Mouse (Mus musculus) kidney, embryonic 15.5 days (tissue): ENCODE measurements at regions not wholly inside any gene's neighbourhood (a gene's known extent, or its start where the extent isn't known, plus 50 kb on each side); places are given as distances from the start of the nearest gene placed in this dataset.

Experiments
- ATAC-seq: fragments of 200-750 bp; cut with Nextera tagmentation; replicated peaks from 2 replicates; pipeline ENCODE4 v1.8.0; 2017; ENCODE audit warnings: moderate TSS enrichment; ENCODE audit not compliant: low FRiP score
- H3K27ac ChIP-seq: fragments of 300-500 bp; sonication (generic); 2 replicates; pipeline ENCODE4 v1.5.1; 2015; ENCODE audit warnings: mild to moderate bottlenecking, inconsistent platforms
- H3K27me3 ChIP-seq: fragments of 300-500 bp; sonication (generic); 2 replicates; pipeline ENCODE4 v1.6.1; 2015; ENCODE audit warnings: inconsistent platforms
- H3K36me3 ChIP-seq: fragments of 300-500 bp; sonication (generic); 2 replicates; pipeline ENCODE4 v1.6.1; 2015; ENCODE audit warnings: inconsistent platforms
- H3K4me1 ChIP-seq: fragments of 300-500 bp; sonication (generic); 2 replicates; pipeline ENCODE4 v1.6.1; 2015; ENCODE audit warnings: inconsistent platforms
- H3K4me2 ChIP-seq: fragments of 300-500 bp; sonication (generic); 2 replicates; pipeline ENCODE4 v1.6.1; 2015; ENCODE audit warnings: moderate library complexity, mild to moderate bottlenecking, inconsistent platforms
- H3K4me3 ChIP-seq: fragments of 300-500 bp; sonication (generic); replicated peaks from 2 replicates; pipeline ENCODE4 v1.5.1; 2015; ENCODE audit warnings: mild to moderate bottlenecking, inconsistent platforms
- H3K9ac ChIP-seq: fragments of 300-500 bp; sonication (generic); 2 replicates; pipeline ENCODE4 v1.6.1; 2015; ENCODE audit warnings: mild to moderate bottlenecking, inconsistent platforms
- H3K9me3 ChIP-seq: fragments of 300-500 bp; sonication (generic); replicated peaks from 2 replicates; pipeline ENCODE4 v1.6.1; 2016; ENCODE audit warnings: inconsistent platforms
- WGBS: fragments of 180-500 bp; shearing (Covaris S2); methylation state at CpG from one replicate; pipeline ENCODE4 v1.1.7; 2015; ENCODE audit warnings: mixed read lengths; 5-methylcytosine and 5-hydroxymethylcytosine counted together

DNA sequence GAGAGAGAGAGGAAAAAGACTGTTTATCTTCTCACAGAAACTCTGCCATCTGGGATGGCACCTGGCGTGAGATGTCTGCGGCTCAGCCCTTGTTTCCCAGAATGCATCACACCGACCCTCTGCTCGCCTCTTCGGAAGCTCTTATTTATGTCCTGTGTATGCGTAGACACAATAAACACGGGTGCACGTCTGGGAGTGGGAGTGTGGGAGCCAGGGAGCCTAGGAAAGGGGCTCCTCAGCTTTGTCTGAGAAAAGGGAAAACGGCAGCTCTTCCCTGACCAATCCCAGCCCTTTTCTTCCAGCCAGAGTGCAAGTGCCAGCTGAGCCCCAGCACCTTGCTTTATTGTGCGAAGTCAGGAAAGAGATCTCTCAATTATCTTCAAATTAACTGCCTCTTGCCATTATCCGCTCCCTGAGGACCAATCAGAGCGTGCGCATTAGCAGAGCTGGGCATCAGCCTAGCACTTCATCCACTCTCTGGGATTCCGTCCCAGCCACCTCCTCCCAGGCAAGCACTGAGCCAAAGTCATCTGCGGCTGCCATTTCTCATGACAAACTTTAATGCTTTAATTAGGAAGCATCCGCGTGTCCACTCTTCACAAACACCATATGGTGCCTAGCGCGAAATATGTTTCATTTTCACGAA is 63.8 kb upstream of the Gm10260 start:
- 0 out of 2 replicates have a peak, but pooled peaks have one; percentile 44 for ATAC-seq
- H3K9ac ChIP-seq = no peak overlapping the region
- H3K4me3 ChIP-seq = 0 out of 2 replicates have a peak overlapping the region, but pooled peaks have one; percentile 5
- H3K27me3 ChIP-seq = peaks cover 16% of the 10 kb centered on the region
- peak overlapping the region; percentile 44 for H3K4me2 ChIP-seq
- no peak overlapping the region for H3K27ac ChIP-seq
- no peaks in the 10 kb centered on the region for H3K9me3 ChIP-seq
- no peaks in the 10 kb centered on the region for H3K36me3 ChIP-seq
- peaks cover 27% of the 10 kb centered on the region for H3K4me1 ChIP-seq
- WGBS = 40% methylated on average over 20 of the region's 20 CpGs

DNA sequence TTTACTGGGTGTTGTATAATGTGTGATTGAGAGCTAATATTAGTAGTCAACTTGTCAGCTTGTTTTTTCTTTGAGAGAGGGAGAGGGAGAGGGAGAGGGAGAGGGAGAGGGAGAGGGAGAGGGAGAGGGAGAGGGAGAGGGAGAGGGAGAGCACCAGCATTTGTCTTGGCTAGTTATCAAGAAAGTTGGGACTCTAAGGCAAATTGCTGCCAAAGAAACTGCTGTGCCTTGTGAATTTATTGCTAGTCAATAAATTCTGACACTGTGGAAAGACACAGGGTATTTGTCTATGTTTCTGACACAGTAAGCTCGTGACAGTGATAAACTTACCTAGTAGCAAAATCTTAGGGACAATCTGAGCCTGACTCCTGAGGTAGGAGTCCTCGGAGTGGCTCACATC is 61.2 kb upstream of the Gm10260 start:
- ATAC-seq = no peak

GRCm38 (mm10) chr13:97821011-97821410 is 60.6 kb upstream of the Gm10260 start:
- Histone ChIP-seq H3K4me1 (peaks cover 23% of the 10 kb centered on the region), H3K4me2 (no peak overlapping the region), H3K27ac (no peak overlapping the region), H3K4me3 (no peak overlapping the region), H3K9ac (no peak overlapping the region), H3K9me3 (no peaks in the 10 kb centered on the region), H3K36me3 (no peaks in the 10 kb centered on the region), H3K27me3 (peaks cover 10% of the 10 kb centered on the region)
- WGBS = 73% methylated on average over 3 of the region's 3 CpGs
- no peak for ATAC-seq

More for the DNA sequence above, 61.2 kb upstream of the Gm10260 start:
- no peak overlapping the region for H3K4me3 ChIP-seq
- peaks cover 27% of the 10 kb centered on the region for H3K4me1 ChIP-seq
- H3K9ac ChIP-seq = no peak overlapping the region
- H3K27ac ChIP-seq = no peak overlapping the region
- no peaks in the 10 kb centered on the region for H3K36me3 ChIP-seq
- H3K27me3 ChIP-seq = peaks cover 10% of the 10 kb centered on the region
- H3K9me3 ChIP-seq = no peaks in the 10 kb centered on the region
- H3K4me2 ChIP-seq = no peak overlapping the region
- 23% methylated on average over 2 of the region's 2 CpGs for WGBS

- H3K36me3 ChIP-seq = no peaks in the 10 kb centered on the region
- no peak overlapping the region for H3K9ac ChIP-seq
- H3K4me1 ChIP-seq = peaks cover 17% of the 10 kb centered on the region
- ATAC-seq = no peak
- no peak overlapping the region for H3K27ac ChIP-seq
- H3K9me3 ChIP-seq = no peaks in the 10 kb centered on the region
- whole genome bisulfite sequencing = 97% methylated on average over 8 of the region's 8 CpGs
- H3K27me3 ChIP-seq = peaks cover 10% of the 10 kb centered on the region
- no peak overlapping the region for H3K4me2 ChIP-seq
- no peak overlapping the region for H3K4me3 ChIP-seq
These were observed 60.0 kb upstream of the Gm10260 start for GRCm38 (mm10) chr13:97820401-97820800.

DNA sequence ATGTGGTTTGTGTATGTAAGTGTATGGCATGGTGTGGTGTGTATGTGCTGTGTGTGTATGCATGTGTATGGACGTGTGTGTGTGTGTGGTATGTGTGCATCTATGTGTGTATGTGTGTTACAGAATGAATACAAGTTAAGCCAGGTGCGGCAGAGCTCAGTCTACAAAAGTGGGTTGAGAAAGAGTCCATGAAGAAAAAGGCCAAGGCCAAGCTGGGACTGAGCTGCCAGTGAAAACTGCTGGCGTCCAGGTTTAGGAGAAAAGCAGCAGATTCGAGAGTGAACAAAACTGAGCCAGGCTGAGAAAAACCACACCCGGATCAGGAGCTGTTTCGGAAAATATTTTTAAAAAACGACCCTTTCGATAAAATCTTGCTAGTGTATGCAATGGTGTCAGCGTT is 58.6 kb upstream of the Gm10260 start:
- peaks cover 7% of the 10 kb centered on the region for H3K4me1 ChIP-seq
- no peak overlapping the region for H3K4me3 ChIP-seq
- H3K9me3 ChIP-seq = no peaks in the 10 kb centered on the region
- no peak overlapping the region for H3K4me2 ChIP-seq
- H3K36me3 ChIP-seq = no peaks in the 10 kb centered on the region
- ATAC-seq = no peak
- whole genome bisulfite sequencing = 90% methylated on average over 9 of the region's 9 CpGs
- no peak overlapping the region for H3K27ac ChIP-seq
- peaks cover 10% of the 10 kb centered on the region for H3K27me3 ChIP-seq
- H3K9ac ChIP-seq = no peak overlapping the region

DNA sequence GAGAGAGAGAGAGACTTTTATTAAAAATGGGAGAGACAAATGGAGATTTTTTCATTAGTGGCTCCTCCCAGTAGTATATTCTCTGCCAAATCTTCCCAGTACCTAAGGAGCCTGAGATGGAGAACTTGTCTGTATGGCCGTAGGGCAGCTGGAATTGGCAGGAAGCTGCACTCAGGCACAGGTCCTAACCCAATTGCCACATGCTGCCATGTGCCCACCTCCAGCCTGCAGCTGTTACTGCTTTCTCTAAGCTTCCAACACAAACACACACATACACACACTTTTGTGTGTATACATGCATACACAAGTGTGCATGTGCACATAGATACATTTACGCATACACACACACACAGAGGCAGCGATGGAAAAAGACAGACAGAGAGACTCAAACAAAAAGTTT is 56.5 kb upstream of the Gm10260 start:
- no peak overlapping the region for H3K4me3 ChIP-seq
- H3K27me3 ChIP-seq = no peaks in the 10 kb centered on the region
- WGBS = 89% methylated on average over 3 of the region's 3 CpGs
- H3K36me3 ChIP-seq = no peaks in the 10 kb centered on the region
- H3K9ac ChIP-seq = no peak overlapping the region
- peaks cover 2% of the 10 kb centered on the region; the same call in 1 of the 2 replicates for H3K4me1 ChIP-seq
- no peak for ATAC-seq
- no peak overlapping the region for H3K4me2 ChIP-seq
- H3K27ac ChIP-seq = no peak overlapping the region
- no peaks in the 10 kb centered on the region for H3K9me3 ChIP-seq
